Mouse (Mus musculus) intestine, postnatal 0 days (tissue): ENCODE measurements around the gene Siah2. TPM values are rescaled to one million over a fixed set of nuclear protein-coding genes. Genes with fewer than 3 reads are reported as not detected.

Experiments used
- ATAC-seq: fragments of 200-750 bp; cut with Nextera tagmentation; 2 replicates; pipeline ENCODE4 v1.8.0; 2017; ENCODE audit warnings: mild to moderate bottlenecking, moderate TSS enrichment, moderate library complexity
- H3K27ac ChIP-seq: fragments of 300-500 bp; sonication (generic); 2 replicates; pipeline ENCODE4 v1.5.1; 2014; ENCODE audit warnings: mild to moderate bottlenecking, low read depth, low read length, moderate library complexity
- H3K27me3 ChIP-seq: fragments of 300-500 bp; sonication (generic); replicated peaks from 2 replicates; pipeline ENCODE4 v1.6.1; 2014; ENCODE audit warnings: low read length, mixed read lengths; ENCODE audit not compliant: control insufficient read depth, insufficient read depth
- H3K36me3 ChIP-seq: fragments of 300-500 bp; sonication (generic); 2 replicates; pipeline ENCODE4 v1.6.1; 2014; ENCODE audit warnings: mild to moderate bottlenecking, moderate library complexity; ENCODE audit not compliant: control insufficient read depth, insufficient read depth
- H3K4me1 ChIP-seq: fragments of 300-500 bp; sonication (generic); replicated peaks from 2 replicates; pipeline ENCODE4 v1.6.1; 2014; ENCODE audit warnings: antibody characterized with exemption, low read length, mixed read lengths; ENCODE audit not compliant: control insufficient read depth, insufficient read depth
- H3K4me2 ChIP-seq: fragments of 300-500 bp; sonication (generic); replicated peaks from 2 replicates; pipeline ENCODE4 v1.6.1; 2014; ENCODE audit warnings: low read depth, mild to moderate bottlenecking, moderate library complexity
- H3K4me3 ChIP-seq: fragments of 300-500 bp; sonication (generic); 2 replicates; pipeline ENCODE4 v1.5.1; 2014; ENCODE audit warnings: low read depth, low read length
- H3K9ac ChIP-seq: fragments of 300-500 bp; sonication (generic); 2 replicates; pipeline ENCODE4 v1.6.1; 2014; ENCODE audit warnings: mild to moderate bottlenecking, low read depth, low read length
- H3K9me3 ChIP-seq: fragments of 300-500 bp; sonication (generic); 2 replicates; pipeline ENCODE4 v1.6.1; 2016; ENCODE audit warnings: mixed run types; ENCODE audit not compliant: control insufficient read depth
- CTCF ChIP-seq: sonication (generic); IDR thresholded peaks from 2 replicates; pipeline ENCODE4 v1.5.1; 2016; ENCODE audit warnings: low read depth, mild to moderate bottlenecking, control low read depth, antibody characterized with exemption, moderate library complexity
- WGBS: fragments of 180-500 bp; shearing (Covaris S2); extraction: QIAGEN DNeasy Blood & Tissue Kit; methylation state at CpG from one replicate; pipeline ENCODE4 v1.1.7; 2014; 5-methylcytosine and 5-hydroxymethylcytosine counted together
- polyA plus RNA-seq: library from polyadenylated mRNA; unstranded; fragments of >200 nt; fragmentation: Nextera tagmentation; extraction: Ambion mirVana; gene quantifications from 2 replicates; pipeline ENCODE4 v1.2.1, GENCODE M21; 2015

The Siah2 gene
- polyA plus RNA-seq, 1 experiment from 2014 or later, result 4.6 TPM

GRCm38 (mm10) chr3:58663970-58664369 is 28.2 kb downstream of the Siah2 start:
- WGBS, result 88% methylated on average over 7 of the region's 7 CpGs
- no peak for TF ChIP-seq CTCF

GRCm38 (mm10) chr3:58660636-58661035 is 31.6 kb downstream of the Siah2 start:
- Histone ChIP-seq H3K27ac (no peak overlapping the region), H3K9me3 (no peaks in the 10 kb centered on the region), H3K4me3 (no peak overlapping the region), H3K4me1 (no peaks in the 10 kb centered on the region), H3K9ac (no peak overlapping the region), H3K27me3 (no peaks in the 10 kb centered on the region), H3K36me3 (no peaks in the 10 kb centered on the region), H3K4me2 (no peak overlapping the region)
- no peak for ATAC-seq
- no peak for TF ChIP-seq CTCF
- 74% methylated on average over 4 of the region's 4 CpGs for WGBS

More at GRCm38 (mm10) chr3:58663970-58664369, 28.2 kb downstream of the Siah2 start:
- ATAC-seq, result no peak
- Histone ChIP-seq H3K27ac (no peak overlapping the region), H3K9ac (no peak overlapping the region), H3K36me3 (no peaks in the 10 kb centered on the region), H3K9me3 (no peaks in the 10 kb centered on the region), H3K4me3 (no peak overlapping the region), H3K27me3 (no peaks in the 10 kb centered on the region), H3K4me1 (no peaks in the 10 kb centered on the region), H3K4me2 (no peak overlapping the region)

GRCm38 (mm10) chr3:58657356-58657755 is 34.8 kb downstream of the Siah2 start:
- 12% methylated on average over 2 of the region's 2 CpGs for WGBS
- 0 out of 2 replicates have a peak, but pooled peaks have one; percentile 38 for ATAC-seq
- Histone ChIP-seq H3K4me2 (no peak overlapping the region), H3K27ac (no peak overlapping the region), H3K4me3 (no peak overlapping the region), H3K4me1 (no peaks in the 10 kb centered on the region), H3K27me3 (no peaks in the 10 kb centered on the region), H3K9ac (no peak overlapping the region), H3K36me3 (no peaks in the 10 kb centered on the region), H3K9me3 (no peaks in the 10 kb centered on the region)
- peak; percentile 77 for TF ChIP-seq CTCF

- no peak overlapping the region for H3K9ac ChIP-seq
These were observed 36.7 kb downstream of the Siah2 start for GRCm38 (mm10) chr3:58655362-58656130.

GRCm38 (mm10) chr3:58653907-58654306 is 38.3 kb downstream of the Siah2 start:
- WGBS, result 61% methylated on average over 5 of the region's 5 CpGs
- no peak overlapping the region for H3K27ac ChIP-seq
- no peaks in the 10 kb centered on the region for H3K4me1 ChIP-seq
- no peaks in the 10 kb centered on the region for H3K9me3 ChIP-seq
- H3K4me2 ChIP-seq, result no peak overlapping the region
- H3K9ac ChIP-seq, result no peak overlapping the region
- TF ChIP-seq CTCF, result peak; percentile 58
- no peak for ATAC-seq
- no peaks in the 10 kb centered on the region for H3K36me3 ChIP-seq
- no peaks in the 10 kb centered on the region for H3K27me3 ChIP-seq
- no peak overlapping the region for H3K4me3 ChIP-seq

More at GRCm38 (mm10) chr3:58655362-58656130, 36.7 kb downstream of the Siah2 start:
- no peak overlapping the region for H3K4me2 ChIP-seq
- no peaks in the 10 kb centered on the region for H3K36me3 ChIP-seq
- no peaks in the 10 kb centered on the region for H3K27me3 ChIP-seq
- peak; percentile 87 for TF ChIP-seq CTCF
- H3K9me3 ChIP-seq, result no peaks in the 10 kb centered on the region
- no peaks in the 10 kb centered on the region for H3K4me1 ChIP-seq
- H3K4me3 ChIP-seq, result no peak overlapping the region
- ATAC-seq, result no peak
- WGBS, result 54% methylated on average over 17 of the region's 17 CpGs
- H3K27ac ChIP-seq, result no peak overlapping the region

- no peaks in the 10 kb centered on the region for H3K27me3 ChIP-seq
- H3K36me3 ChIP-seq, result no peaks in the 10 kb centered on the region
- no peaks in the 10 kb centered on the region for H3K4me1 ChIP-seq
- no peak overlapping the region for H3K4me3 ChIP-seq
- H3K4me2 ChIP-seq, result no peak overlapping the region
- ATAC-seq, result no peak
- H3K9me3 ChIP-seq, result no peaks in the 10 kb centered on the region
- H3K27ac ChIP-seq, result no peak overlapping the region
- 50% methylated on average over 4 of the region's 4 CpGs for WGBS
- no peak for TF ChIP-seq CTCF
- H3K9ac ChIP-seq, result no peak overlapping the region
These were observed 41.9 kb downstream of the Siah2 start for GRCm38 (mm10) chr3:58650328-58650727.
